Mouse (Mus musculus) adrenal gland, adult (tissue): ENCODE measurements around the gene Ankrd6.

ENCODE experiments used
- DNase-seq, 2 experiments: peaks; one replicate each; pipeline ENCODE4 v3.0.0; 2022 to 2023; ENCODE audit warnings: low spot score in 1 of 2; ENCODE audit not compliant: inconsistent age in 2 of 2

The Ankrd6 gene

DNA sequence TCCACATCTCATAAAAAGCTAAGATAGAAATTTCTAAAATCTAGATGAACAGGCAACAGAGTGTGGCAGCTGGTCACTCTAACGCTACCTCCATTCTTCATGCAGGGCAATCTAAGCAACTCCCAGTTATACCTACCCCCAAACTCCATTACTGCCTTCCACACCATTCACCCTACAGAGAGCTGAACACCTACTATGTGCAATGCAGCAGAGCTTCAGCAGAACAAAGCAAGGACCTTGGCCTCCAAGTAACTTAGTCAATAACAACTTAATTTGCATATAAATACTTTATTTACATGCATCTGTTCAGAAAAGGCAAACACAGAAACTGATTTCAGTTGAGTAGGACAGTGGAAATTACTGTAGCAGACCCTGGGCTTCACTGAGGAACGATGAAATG, 44.7 kb downstream of the Ankrd6 start:
- no peak for DNase-seq

DNA sequence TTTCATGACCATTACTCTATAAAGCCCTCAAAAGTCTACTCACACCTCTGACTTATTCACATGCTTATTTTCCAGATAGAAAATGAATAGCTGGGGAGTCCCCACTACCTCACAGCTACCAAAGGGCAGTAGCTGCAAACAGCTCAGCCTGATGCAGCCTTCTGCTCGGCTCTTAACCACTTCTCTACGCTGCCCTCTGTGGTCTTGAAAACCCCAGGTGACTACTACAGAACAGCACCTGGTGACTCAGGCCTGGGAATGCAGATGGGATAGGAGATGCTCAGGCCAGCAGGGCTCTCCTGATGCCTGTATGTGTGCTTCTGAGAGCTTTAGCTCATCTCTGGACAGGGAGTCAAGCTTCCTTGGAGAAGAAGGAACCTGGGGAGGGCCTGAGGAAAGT, 45.3 kb downstream of the Ankrd6 start:
- no peak for DNase-seq

DNA sequence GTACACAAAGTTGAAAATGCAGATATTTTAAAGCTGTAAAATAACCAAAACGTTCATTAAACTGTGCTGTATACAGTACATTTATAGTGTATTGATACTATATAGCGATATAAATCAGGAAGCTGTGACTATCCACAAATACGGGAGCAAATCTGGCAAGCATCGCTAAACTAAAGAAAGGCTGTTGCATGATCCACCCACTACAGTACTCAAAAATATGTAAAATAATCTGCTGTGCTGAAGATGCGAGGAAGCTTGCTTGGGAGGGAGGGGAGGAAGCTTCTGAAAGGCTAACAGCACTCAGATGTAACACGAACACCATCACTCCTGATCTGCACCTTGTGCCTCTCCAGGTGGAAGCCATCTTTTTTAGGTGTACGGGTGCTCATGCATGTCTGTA, 46.8 kb downstream of the Ankrd6 start:
- DNase-seq = no peak

DNA sequence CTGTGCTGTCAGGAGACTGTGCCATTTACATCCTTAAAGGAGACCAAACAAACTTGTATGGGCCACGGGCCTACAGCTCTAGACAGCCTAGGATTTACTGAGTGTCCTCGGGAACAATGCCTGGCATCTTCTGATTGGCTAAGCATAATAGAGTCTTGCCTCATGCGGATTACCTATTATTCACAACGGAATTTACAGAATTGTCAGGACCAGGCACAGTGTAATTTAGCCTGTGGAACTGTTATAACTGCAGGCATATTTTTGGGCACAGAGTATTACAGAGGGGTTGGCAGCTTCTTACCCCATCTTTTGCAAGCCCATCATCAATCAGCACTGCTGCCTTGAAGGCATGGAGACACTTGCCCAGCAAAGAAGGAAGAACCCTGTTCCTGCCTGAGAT, 51.6 kb downstream of the Ankrd6 start:
- DNase-seq = no peak

DNA sequence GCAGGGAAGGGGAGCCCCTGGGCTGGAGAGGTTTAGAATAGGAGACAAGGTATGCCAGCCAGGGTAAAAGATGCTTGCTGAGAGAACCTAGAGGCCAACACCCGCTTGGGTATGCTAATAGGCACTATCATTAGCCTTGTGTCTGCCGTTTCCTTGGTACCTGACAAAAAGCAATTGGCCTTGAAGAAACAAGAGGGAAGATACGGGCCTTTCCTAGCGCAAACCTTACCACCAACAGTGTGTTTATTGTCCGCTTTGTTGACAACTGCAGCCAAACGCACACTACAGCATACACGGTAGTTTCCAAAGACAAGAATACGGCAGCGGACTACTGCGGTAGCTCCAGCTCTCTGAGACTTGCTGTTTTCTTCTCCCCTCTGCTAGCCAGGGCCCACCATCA, 59.3 kb downstream of the Ankrd6 start:
- DNase-seq = no peak

DNA sequence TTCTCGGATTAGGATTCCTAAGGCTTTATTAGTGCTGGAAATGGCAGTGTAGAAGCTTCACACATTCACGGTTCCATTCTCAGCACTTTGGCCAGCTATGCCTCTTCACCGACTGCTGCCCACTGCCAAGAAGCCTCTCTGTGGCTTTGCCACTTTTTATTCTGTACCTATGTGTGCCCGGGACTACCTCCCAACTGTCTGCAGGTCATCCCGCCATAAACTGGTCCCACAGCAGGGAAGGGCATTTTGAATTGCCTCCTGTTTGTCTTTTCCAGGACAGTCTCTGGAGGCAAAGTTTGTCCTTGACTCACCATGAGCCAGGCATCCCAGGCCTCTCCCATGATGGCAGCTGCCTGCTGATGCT, 59.9 kb downstream of the Ankrd6 start:
- no peak for DNase-seq

DNA sequence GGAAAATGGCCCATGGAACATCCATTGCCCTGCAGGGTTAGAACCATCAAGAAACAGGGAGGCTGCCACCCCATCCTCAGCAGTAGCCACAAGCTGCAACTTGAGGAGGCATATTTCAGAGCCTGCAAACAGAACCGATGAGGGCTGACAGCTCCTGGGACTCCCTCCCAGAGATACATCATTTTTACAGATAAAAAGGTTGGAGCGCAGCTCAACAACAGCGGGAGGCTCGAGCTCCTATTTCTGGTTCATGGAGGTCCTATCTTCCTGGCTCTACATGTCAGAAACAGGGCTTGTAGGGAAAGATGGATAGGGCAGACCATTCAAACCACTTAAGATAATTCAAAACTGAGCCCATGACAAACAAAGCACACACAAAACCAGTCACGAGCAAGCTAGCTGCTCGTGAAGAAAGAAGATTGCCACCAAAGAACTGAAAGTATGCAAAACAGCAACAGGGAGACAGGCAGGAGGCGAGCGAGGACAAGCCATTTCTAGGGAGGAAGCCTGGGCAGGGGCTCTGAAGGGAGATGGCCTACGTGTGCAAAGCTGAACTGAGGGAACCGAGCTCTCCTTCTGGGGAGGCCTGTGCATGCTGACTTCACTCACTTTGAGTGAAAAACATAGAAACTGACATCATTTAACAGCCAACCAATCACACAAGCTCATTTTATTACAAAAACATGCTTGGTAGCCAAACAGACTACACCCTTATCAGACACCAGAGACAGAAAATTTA, 60.5 kb downstream of the Ankrd6 start:
- DNase-seq = peak in 1 of 2 experiments; percentile 32

DNA sequence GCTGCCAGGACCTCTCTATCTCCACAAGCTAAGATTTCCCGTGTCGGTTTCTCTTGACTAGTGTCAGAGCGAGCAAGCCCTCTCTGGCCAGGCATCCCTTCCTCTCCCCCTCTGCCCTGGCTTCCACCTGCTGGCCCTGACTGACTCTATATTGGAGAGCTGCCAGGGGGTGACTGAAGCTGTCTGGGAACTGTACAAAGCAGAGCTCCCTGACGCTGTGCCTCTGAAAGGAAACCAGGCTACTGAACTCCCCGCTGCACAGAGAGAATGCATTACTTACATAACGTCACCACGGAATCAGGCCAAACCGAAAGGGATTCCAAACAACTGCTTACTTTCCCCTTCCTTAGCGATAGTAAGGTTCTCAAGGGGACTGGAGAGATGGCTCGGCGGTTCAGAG, 61.4 kb downstream of the Ankrd6 start:
- peak; percentile 49 to 74 for DNase-seq

DNA sequence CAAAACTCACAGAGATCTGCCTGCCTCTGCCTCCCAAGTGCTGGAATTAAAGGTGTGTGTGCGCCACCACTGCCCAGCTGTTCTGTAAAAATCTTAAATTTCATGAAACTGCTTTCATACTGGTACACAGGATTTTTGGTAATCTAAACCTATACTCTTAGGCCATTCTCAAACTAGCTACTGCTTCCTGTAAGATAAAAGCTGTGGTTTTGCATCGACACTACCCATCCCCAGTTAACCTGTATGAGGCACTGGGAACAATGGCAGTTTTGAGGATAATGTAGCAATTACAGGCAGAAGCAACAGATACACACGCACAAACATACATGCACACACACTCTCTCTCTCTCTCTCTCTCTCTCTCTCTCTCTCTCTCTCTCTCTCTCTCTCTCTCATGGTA, 64.2 kb downstream of the Ankrd6 start:
- no peak for DNase-seq

DNA sequence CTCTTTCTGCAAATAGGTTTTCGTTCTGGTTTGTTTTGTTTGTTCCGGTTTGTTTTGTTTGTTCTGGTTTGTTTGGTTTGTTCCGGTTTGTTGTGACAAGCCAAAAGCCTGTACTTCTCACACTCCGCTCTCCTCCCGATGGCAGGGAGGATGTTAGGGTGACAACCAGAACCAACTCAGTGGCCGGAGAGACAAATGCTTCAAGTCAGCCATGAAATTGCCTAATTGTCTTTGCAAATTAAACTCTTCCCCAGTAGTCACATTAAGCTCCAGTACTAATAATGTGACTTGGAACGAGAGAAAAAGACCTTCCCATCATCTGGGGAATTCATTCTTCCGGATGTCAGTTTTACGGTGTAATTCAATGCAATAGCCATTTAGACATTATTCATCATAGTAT, 66.0 kb downstream of the Ankrd6 start:
- no peak for DNase-seq

DNA sequence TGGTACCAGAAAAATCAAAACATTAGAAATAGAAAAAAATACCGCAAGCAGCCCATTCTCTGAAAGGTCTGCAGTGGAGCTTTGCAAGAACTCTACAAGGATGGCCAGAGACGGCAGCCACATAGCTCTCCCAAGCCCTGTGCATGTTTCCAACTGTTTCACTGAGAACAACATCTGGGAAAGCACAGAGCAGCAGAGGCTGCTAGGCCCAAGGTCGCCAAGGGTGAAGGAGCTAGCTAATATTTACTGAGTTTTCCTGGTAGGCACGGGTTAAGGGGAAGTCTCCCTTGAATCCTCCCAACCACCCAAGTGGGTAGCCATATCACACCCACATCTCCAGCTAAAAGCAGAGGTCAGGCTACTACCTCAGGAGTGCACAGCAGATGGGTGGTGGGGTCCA, 69.6 kb downstream of the Ankrd6 start:
- DNase-seq = no peak

DNA sequence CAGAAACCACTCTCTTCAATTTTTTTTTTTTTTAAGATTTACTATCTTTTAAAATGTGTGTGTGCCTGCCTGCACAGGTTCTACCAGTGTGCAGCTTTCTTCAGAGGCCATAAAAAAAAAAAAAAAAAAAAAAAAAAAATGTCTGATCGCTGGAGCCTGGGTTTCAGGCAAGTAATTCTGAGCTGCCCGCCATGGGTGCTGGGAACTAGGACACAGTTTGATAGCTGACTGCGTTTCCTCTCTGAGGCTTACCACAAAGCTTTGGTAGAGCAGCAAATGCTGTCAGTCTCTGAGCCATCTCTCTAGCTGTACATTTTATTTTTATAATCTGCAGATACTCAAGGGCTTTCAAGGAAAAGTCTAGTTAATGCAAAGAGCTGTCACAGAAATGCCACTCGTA, 76.0 kb downstream of the Ankrd6 start:
- DNase-seq = no peak

DNA sequence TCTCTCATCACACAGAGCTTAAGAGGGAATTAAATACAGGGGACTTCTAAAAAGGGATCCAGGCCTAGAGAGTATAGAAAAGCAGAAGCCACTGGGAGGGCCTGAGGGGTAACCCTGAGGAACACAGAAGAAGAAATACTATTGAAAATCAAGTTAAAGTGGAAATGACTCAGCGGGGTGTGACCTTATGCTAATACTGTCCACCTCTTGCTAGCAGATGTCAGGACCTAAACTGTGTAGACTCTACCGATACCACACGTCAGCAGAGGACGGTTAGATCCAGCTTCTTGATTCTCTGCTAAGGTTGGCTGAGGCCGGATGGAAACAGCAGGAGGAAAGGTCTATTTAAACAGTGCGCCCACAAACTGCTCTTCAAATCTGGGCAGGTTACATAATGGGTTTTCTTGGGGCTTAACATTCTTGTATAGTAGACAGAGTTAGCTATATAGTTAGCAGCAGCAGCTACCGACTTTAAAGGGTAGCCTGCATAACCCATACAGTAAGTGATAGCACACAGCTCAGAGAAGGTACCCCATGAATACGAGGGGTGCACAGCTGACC, 78.4 kb downstream of the Ankrd6 start:
- DNase-seq = no peak

DNA sequence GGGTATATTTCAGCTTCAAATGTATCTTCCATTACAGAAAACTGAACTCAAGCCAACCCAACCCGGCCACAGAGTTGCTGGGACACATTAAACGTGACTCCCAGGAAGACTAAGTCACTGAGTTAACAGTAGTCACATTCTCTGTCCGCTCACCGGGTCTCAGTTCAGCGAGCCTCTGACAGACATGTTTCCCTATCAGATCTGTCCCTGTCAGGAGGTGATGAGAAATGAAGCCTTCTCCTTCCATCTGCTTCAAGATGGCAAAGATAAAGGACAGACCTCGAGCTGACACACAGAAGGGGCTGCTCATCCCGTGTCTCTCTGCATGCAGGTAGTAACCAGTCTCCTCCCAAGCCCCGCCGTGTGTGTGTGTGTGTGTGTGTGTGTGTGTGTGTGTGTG, 81.3 kb downstream of the Ankrd6 start:
- no peak for DNase-seq

DNA sequence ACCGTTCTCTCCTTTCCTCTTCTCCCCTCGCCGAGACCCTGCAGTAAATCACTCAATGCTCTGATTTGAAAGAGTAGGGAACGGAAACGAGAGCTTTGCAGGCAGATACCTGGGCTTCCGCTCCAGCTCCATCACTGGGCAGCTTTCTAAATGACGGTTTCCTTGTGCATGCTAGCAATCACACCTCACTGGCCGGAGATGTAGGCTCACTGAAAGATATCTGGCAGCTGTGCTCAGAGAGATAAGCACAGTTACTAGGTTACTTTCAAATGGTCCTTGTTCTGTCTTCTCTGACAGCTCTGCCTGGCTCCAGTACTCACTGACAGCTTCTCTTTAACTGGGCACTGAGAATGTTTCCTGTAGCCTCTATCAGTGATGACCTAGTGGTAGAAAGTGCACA, 81.8 kb downstream of the Ankrd6 start:
- no peak for DNase-seq

DNA sequence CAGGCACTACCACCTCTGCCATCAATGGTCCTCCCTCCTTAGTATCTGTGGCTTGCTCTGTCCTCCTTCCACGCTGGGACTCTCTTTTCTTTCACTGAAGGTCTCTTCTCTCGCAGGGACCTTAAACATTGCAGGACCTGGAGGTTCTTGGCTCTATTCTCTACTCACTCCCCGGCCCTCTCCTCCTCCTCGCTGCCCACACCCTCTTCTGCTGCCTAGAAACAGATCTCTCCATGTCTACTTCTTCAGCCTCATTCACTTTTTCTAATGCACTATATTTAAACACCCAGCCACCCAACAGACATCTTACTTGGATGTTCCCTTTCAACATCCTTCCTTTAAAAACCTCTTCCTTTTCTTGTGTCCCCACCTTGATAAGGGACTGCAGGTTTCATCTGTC, 82.2 kb downstream of the Ankrd6 start:
- DNase-seq = no peak

DNA sequence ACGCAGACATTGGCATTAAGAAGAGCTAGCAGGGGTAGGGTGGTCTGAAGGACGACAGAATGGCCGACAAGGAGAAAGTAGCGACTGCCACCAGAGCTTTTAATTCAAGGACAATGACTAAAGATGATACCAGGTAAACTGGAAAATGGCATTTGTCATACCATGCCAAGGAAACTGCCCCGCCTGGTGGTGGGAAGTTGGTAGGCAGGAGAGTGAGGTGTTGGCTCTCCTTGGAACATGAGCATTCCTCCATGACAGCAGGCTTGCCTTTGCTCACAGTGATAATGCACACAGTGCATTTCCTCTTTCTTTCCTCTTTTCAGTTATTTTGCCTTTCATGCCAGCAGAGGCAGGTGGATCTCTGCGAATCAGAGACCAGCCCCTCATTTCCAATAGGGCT, 83.2 kb downstream of the Ankrd6 start:
- no peak for DNase-seq

DNA sequence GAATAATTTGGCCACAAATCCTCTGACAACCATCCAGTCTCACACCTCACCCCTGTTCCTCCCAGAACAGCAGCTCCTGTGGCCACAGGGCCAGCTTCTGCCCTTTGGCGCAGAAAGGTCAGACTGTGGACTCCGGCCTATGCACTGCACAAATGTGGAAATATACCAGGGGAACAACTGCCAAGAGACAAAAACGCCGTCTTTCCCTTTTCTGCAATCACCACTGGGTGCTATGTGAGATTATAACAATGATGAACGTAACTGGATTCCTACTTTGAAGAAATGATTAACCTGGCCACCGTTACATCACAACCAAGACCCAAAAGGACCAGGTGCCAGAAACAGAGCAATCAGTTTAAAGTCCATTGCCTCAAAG, 85.8 kb downstream of the Ankrd6 start:
- DNase-seq = no peak

DNA sequence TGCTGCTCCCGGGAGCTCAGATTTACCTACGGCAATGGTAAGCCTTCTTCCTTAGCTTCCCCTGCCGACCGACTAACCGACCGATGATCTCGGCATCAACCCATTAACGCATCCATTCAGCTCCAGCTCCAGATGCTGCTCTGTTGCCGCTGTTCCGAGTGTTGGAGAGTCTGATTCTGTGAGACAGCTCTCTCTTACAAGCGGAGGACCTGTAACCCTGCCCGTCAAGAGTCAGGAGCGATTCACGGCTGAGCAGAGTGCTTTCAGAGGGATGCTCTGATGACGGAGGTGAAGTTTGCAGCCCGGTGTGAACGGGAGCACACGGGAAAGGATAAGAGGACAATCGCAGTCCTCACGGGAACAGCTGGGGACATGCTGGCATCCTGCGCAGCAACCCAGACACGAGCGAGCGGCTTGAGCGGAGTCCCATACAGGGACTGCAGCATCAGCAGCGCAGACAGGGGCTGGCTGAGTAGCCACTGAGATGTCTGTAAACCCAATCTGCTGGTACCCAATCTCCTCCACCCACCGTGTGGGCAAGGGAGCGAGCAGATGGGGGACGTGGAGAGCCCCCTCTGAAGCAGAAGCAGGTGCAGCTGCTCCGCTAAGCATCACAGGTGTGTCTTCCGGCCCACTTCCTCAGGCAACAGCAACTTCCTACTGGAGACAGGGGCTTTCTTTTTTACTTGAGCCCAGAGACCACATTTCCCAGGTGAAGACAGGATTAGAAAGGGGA, 86.3 kb downstream of the Ankrd6 start:
- no peak for DNase-seq

DNA sequence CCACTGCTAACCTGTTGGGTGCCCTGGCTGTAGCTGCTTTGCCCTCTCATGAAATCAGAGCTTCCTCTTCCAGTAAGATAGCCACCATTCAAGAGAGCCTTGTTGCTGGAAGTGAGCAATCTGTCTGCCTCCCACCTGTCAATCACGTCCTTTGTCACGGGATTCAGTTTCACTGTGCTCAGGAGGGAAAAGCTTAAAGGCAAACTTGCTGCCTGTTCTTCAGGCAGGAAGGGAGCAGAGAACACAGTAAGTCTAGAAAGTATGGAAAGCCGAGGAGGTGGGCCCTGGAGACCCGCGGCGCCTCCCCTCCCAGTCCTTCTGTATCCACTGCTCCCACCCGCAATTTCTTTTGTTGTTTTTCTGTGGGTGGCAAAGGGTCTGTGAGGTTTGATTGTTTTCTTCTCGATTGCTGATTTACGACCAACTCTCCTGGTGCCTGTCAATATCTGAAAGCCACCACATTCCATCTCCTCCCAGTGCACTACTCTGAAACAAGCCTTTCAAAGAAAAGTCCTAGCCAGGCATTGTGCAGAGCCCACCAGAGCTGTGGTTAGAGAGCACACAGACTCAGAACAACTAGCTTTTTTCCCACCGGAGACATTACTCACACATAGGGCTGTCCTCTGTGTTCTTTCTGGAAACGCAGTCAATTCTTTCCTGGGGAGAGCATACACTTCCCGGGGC, 87.1 kb downstream of the Ankrd6 start:
- no peak for DNase-seq

DNA sequence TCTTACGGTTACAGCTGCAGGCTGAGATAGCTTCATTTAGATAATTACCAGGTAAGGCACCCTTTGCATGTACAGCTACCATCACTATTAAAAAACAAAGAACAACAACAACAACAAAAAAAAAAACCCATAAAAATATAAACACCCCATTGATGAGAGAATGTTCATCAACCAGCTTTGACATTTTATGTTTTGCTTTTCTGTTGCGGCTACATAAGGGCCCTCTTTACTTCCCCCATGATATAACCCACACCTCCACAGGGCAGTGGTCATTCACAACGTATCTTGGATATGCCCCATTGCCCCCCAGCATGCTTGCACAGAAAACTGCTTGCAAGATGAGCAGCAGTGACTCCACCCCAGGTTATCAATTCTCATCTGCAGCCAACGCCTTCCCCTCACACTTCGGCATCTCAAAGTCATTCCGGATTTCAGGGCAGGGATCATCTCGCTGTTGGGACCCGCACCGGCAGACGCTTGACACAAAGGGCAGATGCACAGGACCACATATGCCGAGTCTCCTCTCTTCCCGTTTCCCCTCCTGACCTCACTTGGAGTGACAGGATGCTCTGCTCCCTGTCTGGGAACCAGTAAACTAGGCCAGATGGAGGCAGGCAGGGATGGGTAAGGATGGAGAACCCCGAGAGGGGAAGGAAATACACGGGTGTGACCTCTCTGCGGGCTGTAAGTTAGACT, 87.7 kb downstream of the Ankrd6 start:
- no peak for DNase-seq
